Mouse (Mus musculus) right cerebral cortex, postnatal 25 days (tissue): ENCODE results near the gene Pld5.
"Not testable (repeated sequence)": the region's sequence is repeated elsewhere in the genome, so short reads cannot be mapped to it uniquely, and the experiment has no call there.

ENCODE experiments used
- DNase-seq: peaks from one replicate; pipeline ENCODE4 v3.0.0; 2022

The Pld5 gene

DNA sequence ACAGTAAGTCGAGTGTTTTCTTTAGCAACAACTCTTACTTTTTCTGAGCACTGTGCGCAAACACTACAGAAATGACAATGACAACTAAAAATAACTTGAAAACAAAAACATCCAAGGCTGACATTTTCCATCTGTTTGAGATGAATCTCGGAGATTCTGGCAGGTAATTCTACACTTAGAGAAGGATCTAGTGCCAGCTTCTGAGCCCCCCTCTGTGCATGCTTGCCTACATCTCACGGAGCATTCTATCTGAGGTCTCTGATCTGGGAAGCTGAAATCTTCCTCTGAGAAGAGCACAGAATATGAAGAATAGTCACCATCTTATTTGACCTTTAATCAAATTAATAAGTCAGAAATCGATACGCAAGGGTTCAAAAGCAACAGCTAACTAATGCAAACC is 240.4 kb downstream of the Pld5 start:
- no peak for DNase-seq

DNA sequence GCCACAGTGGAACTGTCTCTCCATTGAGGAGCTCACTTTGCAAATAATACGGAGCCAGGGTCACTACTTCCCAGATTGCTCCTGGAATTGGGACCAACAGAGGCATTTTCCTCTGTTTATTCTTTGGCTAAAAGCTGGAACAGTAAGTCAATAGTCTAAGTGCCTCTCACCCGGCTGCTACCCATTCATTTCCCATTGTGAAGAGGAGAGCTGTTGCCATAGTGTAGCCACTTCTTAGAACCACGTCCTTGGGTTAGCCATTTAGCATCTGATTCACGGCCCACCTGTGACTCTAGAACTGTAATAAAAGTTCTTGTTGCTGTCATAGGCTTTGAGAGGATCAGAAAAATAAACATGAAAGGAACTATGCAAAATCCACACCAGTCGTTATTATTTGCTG is 241.4 kb downstream of the Pld5 start:
- no peak for DNase-seq

- no peak for DNase-seq
Observed at GRCm38 (mm10) chr1:176029063-176029462, 246.0 kb downstream of the Pld5 start.

DNA sequence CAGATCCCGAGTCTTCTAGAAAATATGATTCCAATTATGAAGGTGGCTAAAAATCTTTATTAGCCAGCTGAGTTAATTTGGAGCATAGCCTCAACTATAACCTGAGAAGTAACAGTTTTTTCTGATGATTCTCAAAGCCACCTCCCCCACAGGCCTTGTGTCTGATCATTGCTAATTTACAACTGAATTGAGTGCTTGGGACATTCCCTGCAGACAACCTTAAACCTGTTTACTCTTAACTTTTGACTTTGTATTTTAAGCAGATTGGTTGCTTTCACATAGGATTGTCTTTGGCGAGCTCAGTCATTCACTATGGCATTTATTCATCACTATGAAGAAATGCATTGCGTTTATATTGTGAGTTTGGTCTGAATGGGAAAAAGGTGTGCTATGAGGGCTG is 246.7 kb downstream of the Pld5 start:
- no peak for DNase-seq

- DNase-seq = no peak
Observed at GRCm38 (mm10) chr1:176024501-176024900, 250.6 kb downstream of the Pld5 start.

DNA sequence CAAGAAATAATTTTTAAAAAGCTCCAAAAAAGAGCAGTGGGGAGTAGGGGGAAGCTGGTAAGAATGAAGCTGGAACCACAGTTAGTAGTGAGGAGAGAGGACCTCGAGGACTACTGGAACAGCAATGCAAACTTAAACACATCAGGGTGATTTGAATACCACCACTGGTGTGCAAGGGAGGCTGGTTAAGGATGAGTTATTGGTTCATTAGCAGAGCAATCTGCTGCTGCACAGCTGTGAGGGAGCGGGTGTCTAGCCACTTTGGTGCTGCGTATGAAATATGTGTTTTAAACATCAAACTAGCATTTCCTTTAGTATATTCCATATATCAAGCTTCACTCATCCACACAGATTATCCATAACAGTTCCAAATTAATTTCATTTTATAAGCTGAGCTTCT is 256.6 kb downstream of the Pld5 start:
- no peak for DNase-seq

DNA sequence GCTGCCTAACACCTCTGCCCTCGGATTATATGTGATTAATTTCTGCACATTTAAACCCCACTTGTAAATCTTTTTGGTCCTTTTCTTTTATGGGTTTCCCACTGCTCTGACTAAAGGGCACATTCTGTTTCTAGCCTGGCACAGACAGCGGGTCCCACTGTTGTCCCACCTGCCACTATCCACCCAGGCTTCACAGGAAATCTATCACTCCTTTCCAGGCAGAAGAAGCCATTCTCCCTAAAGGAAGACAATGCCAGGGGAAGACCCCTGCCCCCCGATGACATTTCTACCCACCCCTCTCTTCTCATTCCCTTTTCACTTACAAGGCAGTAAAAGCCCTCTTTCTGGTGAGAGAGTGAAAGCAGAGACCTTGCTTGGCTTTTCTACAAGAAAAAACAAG is 259.0 kb downstream of the Pld5 start:
- no peak for DNase-seq

DNA sequence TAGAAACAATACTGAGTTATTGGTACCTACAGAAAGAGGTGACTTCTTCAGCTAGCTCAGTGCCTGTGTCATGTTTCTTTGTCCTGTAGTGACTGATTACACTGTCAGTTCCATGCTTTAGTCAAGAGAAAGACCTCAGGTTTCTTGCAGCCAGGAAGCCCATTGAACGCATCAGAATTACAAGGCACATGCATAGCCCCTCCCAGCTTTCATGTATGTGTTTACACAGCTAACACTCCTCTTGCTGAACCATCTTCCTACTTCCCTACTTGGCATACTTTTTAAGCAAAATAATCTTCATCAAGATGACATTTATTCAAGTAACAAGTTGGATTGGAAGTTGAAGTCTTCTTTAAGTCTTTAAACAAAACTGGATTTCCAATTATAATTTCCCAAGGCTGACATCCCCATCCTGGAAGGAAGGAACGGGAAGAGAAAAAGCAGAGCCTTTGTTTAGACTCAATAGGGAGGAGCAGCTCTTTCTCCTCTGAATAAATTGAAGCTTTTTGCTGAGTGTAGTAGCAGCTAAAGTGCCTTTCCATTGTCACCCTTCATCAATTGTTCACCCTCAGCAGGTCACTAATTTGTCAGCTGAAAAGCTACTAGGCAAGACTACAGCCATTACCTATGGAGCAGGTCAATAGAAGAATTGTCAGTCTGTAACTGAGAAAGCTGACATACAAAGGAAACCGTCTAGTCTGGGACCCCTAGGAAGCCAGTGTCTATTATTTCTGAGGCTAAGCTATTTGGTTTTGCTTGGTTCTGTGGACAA is 261.4 kb downstream of the Pld5 start:
- DNase-seq = no peak

GRCm38 (mm10) chr1:176011535-176011934 is 263.6 kb downstream of the Pld5 start:
- DNase-seq = no peak

- DNase-seq = no peak
Observed at GRCm38 (mm10) chr1:176011072-176011471, 264.0 kb downstream of the Pld5 start.

GRCm38 (mm10) chr1:176008411-176008810 is 266.7 kb downstream of the Pld5 start:
- no peak for DNase-seq

GRCm38 (mm10) chr1:176000599-176000998 is 274.5 kb downstream of the Pld5 start:
- DNase-seq = no peak

DNA sequence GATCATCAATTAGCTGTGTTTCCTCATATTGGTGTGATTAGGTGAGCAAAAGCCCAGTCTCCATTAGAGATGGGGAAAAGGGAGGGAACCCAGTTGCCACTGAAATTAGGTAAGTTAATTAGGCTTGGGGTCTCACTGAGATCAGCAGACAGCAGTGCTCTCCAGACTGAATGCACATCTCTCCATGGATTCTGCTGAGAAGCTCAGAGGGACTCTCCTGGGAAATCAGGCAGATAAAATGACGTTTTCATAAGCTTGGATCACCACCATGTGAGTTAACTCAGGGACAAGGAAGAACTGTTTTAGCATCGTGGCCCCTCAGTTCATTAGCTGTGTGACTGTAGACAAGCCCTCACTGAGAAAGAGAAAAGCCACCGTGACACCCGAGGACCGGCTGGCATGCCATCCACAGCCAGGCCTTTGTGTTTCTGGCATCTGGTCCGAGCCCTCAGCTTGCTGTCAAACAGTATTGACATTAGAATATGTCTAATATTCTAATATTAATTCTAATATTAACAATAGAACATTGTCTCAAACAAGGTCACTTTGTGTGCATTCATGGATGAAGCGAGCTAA is 277.9 kb downstream of the Pld5 start:
- DNase-seq = no peak

DNA sequence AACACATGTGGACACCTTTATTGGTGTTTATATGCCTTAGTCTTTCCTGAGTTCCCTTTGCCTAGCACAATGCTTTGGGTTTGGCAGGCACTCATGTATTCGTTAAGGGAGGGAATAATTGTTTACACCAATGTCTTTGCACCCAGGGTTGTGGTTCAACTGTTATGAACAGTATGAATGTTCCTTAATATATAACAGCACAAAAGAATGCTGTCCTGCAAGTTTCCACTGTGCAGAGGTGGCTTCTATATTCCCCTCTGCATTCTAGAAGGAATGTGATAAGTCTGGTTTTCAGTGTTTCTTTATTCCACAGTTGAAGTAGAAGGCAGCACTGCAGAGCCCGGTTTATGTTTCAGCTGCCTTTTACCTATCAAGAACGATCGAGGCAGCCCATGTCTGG is 286.2 kb downstream of the Pld5 start:
- no peak for DNase-seq

GRCm38 (mm10) chr1:175988448-175988847 is 286.7 kb downstream of the Pld5 start:
- no peak for DNase-seq

- DNase-seq = not testable (repeated sequence)
Observed at GRCm38 (mm10) chr1:175979014-175979413, 296.1 kb downstream of the Pld5 start, which contains the start of gene Rbm8a2. Gene Rbm8a2, minus strand, starts transcription at chr1:175979114.

DNA sequence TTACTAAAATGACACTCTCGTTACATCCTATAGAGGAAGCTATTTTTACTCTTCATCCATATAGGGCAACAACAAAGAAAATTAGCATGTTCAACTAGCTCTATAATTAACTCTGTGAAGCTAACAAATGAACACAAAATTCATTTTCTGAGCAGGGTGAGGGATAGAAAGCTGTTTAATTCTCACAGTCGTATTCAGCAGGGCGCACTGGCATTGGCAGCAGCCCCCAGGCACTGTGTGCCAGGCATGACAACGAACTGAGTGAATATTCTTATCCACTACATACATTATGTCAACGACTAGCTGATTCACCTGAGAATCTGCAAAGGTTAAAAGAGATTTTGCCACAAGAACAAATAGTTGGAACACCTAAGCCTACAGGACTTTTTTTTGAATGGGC is 304.4 kb downstream of the Pld5 start:
- DNase-seq = no peak

DNA sequence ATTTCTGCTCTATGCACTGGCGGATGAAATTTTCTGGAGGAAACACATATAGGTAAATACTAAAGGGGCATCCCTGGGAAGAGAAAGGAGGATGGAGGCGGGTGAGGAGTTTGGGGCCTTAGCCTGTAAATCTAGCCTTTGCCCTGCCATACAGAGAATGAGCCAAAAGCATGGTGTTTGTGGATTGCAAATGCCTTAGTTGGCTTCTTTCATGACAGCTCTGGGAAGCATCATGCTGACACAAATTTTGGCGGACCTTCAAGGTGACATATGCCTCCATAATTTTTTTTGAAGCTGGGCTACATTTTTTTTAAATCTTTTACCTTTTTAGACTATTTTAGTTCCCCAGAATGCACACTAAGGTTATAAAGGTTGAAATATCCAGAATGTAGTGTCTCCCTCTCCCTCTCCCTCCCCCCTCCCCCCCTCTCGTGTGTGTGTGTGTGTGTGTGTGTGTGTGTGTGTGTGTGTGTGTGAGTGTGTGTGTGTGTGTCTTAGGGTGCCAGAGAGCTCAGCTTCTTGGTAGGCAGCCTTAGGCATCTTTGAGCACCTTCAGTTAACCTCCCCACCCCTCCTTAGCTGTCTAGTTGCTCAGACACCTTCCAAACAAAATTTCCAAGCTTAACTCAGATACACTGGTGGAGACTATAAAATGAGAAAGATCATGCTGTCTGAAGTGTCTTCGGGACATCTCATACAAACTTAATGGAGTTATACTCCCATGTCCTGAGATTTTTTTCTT is 307.9 kb downstream of the Pld5 start:
- no peak for DNase-seq

- no peak for DNase-seq
Observed at GRCm38 (mm10) chr1:175961786-175962185, 313.3 kb downstream of the Pld5 start.

DNA sequence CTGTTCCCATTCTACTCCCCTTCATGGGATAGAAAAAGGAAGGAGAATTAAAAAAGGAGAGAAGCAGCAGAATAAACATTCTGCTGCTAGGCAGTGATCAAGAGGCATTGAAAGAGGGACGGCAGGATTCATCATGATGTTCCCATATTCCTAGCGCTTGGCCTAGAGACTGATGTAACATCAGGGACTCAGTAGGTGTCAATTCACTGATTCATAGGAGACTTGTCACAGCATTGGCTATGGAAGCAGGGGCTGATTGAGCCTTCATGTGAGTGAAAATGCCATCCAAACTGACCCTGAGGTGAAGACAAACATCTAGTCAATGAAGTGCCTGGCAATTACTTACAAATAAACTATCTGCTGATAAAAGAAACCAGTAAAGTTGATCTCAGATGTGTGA is 324.3 kb downstream of the Pld5 start:
- no peak for DNase-seq

GRCm38 (mm10) chr1:175950421-175950820 is 324.7 kb downstream of the Pld5 start:
- DNase-seq = no peak

DNA sequence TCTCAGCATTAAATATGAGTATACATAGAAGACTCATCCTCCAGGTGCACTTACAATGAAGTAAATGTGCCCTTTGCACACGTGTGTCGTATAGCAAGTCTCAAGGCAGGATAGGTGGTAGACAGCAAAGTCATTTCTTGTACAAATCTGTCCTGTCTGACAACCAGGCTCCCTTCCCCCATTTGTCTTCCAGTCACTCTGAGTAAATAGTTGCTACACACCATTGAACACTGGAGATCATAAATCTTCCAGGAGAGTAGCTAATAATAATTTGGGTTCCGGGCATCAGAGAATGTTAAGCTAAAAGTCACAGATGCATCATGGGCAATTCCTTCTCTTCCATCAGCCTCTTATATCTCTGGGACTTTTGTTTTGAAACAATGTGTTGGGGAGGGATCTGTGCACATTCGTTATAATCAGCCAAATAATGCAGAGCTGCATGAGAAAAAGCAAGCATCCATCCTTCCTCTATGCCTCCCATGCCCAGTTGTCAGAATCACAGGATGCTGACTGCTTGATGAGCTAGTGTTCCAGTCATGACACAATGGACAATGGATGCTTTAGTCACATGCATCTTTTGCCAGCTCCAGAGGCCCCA is 328.3 kb downstream of the Pld5 start:
- DNase-seq = no peak

- no peak for DNase-seq
Observed at GRCm38 (mm10) chr1:175943168-175943567, 331.9 kb downstream of the Pld5 start.

DNA sequence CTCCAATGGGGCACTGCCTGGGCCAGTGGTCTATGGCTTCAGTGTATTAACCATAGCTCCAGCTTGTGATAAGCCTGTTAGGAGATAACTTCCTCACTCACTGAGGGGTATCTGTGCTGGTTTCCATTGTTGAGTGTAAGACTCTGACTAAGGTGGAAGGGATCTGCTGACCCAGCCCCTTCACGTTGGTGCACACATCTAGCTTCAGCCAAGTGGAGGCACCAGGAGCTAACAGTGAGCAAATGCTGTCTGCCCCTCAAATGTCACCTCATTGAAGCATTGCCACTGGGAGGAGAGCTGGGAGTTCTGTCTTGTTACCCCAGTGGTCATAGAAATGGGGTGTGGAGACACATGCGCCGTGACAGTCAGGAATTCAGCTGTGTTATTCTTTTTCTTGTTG is 336.4 kb downstream of the Pld5 start:
- no peak for DNase-seq
